Mouse (Mus musculus): ENCODE results near the gene Timm9. TPM values are rescaled to one million over a fixed set of nuclear protein-coding genes. Genes with fewer than 3 reads are reported as not detected.

Gene Timm9
- polyA plus RNA-seq (2021; fragmentation: Nextera tagmentation), result 67.2 and 80.6 TPM in 2 replicates
- long read RNA-seq, experiment 1, transcript Timm9-209 (4 exons, 1,193 nt), result minor isoform, 12 of 66 reads
- long read RNA-seq, experiment 1, transcript Timm9-207 (5 exons, 718 nt), result major isoform, 20 of 66 reads
- long read RNA-seq, experiment 1, partial matches to known transcripts, result 6 of 66 reads
- long read RNA-seq, experiment 1, other reads (novel, unspliced or antisense), result 16 of 66 reads
- long read RNA-seq, experiment 2, transcript Timm9-207 (5 exons, 718 nt), result major isoform, 21 of 49 reads
- long read RNA-seq, experiment 2, partial matches to known transcripts, result 0 of 49 reads
- long read RNA-seq, experiment 2, other reads (novel, unspliced or antisense), result 17 of 49 reads

DNA sequence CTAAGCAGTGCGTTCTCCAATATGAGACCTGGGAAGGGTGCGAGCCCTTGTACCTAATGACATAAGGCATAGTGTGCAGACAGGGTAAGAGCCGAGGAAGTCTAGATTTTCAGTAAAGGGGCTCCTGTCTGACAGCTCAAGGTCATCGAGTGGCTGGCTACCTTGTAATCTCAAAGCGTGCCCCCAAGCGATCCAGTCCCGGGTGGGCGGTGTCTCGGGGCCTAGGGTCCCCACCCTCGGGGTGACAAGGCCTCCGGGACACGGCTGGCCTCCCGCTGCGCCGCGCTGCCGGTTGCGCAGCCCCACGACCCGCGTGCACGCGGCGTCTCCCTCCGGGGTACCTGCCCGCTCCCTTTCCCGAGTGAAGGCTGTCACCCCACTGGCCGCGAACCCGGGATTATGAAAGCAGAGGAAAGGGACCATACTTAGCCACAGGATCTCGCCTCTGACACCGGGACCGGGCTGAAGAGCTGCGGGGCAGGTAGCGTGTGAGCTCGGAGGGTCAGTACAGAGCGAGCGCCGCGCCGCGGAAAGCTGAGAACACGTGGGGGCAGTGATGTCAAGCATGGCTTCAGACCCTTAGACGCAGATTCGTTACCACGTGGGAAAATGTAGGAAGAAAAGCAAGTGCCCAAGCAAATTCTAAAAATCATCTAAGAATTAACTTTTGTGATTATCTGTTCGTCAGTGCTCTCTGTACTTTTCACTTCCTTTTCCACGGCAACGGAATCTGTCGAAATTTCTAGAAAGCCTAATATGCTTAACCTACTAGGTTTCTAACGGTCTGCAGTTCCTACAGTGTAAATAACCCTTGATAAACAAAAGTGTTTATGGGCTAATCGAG lies at the start of gene Timm9, which contains the start of gene 2700049A03Rik:
TSS of gene Timm9 (minus strand) at position 555 of the 844 bp plus-strand sequence.
TSS of gene 2700049A03Rik (plus strand) at position 719 of the 844 bp plus-strand sequence.

DNA sequence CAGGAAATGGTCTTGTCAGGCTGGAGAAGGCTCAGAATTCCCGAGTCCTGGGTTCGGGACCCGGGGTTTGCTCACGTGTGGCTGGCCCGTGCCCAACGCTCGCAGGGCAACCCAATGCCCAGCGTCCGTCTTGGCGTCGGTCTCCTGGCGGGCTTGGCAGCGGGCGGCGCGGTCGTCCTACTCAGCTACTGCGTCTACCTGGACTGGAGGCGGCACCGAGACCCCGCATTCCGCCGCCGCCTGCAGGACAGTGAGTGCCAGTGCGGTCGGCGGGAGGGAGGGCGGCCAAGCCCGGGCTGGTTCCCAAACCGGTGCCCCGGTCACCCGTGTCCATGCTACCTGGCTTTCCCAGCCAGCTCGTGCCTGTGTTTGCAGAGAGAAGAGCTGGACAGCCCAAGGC lies 25.2 kb downstream of the Timm9 start, which contains the start of gene Tomm20l:
TSS of gene Tomm20l (plus strand) at position 98 of the 400 bp plus-strand sequence.

Other genes starting within 250 kb of the Timm9 start
- 109 and 117 TPM in 2 replicates for gene Actr10, start 198.8 kb downstream of the Timm9 start, polyA plus RNA-seq (2021; fragmentation: Nextera tagmentation)
- gene Psma3, start 162.1 kb downstream of the Timm9 start, polyA plus RNA-seq (2021; fragmentation: Nextera tagmentation), result 420 and 451 TPM in 2 replicates
- 27.4 and 32.7 TPM in 2 replicates for gene Arid4a, start 120.7 kb downstream of the Timm9 start, polyA plus RNA-seq (2021; fragmentation: Nextera tagmentation)
- not detected in 2 replicates for gene Tomm20l, start 25.3 kb downstream of the Timm9 start, polyA plus RNA-seq (2021; fragmentation: Nextera tagmentation)
- gene 2700049A03Rik, start 164 bp upstream of the Timm9 start, polyA plus RNA-seq (2021; fragmentation: Nextera tagmentation), result 1.6 and 1.8 TPM in 2 replicates
- 0.49 and 0.58 TPM in 2 replicates for gene Dact1, start 173.2 kb upstream of the Timm9 start, polyA plus RNA-seq (2021; fragmentation: Nextera tagmentation)

Measured in left cerebral cortex, adult 6 months (tissue).